Mouse (Mus musculus): Measurements from ENCODE around the gene Peli1. TPM values are rescaled to one million over a fixed set of nuclear protein-coding genes. Genes with fewer than 3 reads are reported as not detected.

Peli1 gene
- 11.2 TPM for polyA plus RNA-seq (2014; fragmentation: Illumina TruSeq; extraction: RNeasy Lipid Tissue Mini Kit (QIAGEN cat#74804); ENCODE audit: low read depth, low replicate concordance)

DNA sequence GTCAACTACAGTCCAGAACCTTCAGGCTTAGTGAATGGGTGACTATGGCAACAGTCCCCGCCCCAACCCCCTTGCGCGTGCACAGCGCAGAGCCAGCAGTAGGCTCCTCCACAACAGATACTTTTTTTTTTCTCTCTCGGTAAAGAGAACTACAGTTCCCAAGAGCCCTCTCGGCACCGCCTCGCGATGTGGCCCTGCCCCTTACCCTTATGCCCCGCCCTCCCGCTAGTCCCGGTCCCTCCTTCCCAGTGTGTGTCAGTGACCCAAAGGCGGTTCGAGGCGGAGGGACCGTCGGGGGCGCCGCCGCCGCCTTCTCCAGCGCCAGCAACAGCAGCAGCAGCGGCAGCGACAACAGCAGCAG, at the start of gene Peli1:
Gene Peli1 (plus strand): TSS at position 225 of the 361 bp plus-strand sequence.

Other genes starting within 250 kb of the Peli1 start
- gene Vps54, start 148.0 kb downstream of the Peli1 start, polyA plus RNA-seq (2014; fragmentation: Illumina TruSeq; extraction: RNeasy Lipid Tissue Mini Kit (QIAGEN cat#74804); ENCODE audit: low read depth, low replicate concordance): 24.4 TPM

Measured in heart, adult 10 weeks (tissue).